Mouse (Mus musculus): ENCODE results near the gene Fcf1.

Gene Fcf1

DNA sequence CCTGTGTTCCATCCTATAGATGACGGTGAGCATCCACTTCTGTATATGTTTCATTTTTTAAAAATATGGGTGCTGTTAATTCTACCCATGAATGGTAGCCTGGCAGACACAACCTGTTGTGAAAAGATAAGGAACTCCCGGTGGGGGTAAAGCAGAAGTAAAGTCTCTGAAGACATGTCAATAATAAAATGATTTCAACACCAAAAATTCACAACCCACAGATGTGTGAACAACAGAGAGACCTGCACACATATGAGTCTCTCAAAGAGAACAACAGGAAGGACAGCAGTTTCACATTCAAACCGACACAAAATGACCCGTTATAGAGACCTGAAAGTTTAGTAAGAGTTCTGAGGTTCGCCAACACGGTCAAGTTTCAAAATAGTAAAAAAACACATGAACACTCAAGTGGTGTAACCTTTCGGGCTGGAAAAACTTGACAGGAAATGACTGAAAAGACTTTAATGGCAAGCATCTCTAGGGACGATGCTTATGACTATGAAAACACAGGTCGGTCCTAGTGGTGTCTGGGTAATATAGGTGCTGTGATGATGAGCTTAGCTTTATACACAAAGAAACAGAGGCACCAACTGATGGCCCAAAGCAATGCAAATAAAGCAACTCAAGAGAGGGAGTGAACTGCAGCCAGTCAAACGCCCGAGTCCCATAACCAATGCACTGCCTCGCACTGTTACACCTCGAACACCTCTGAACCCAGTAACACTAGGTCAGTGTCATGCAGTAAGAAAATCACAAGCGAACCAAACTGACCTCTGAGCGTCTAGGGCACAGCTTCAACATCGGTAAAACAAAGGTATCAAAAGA is 1.7 kb upstream of the Fcf1 start:
- no peak for DNase-seq (ENCODE audit: low read depth, low spot score)

- DNase-seq (ENCODE audit: low read depth, low spot score): no peak
These were observed 855 bp upstream of the Fcf1 start for GRCm38 (mm10) chr12:84969656-84970427.

- no peak for DNase-seq (ENCODE audit: low read depth, low spot score)
These were observed 8.7 kb downstream of the Fcf1 start for GRCm38 (mm10) chr12:84979264-84979862.

DNA sequence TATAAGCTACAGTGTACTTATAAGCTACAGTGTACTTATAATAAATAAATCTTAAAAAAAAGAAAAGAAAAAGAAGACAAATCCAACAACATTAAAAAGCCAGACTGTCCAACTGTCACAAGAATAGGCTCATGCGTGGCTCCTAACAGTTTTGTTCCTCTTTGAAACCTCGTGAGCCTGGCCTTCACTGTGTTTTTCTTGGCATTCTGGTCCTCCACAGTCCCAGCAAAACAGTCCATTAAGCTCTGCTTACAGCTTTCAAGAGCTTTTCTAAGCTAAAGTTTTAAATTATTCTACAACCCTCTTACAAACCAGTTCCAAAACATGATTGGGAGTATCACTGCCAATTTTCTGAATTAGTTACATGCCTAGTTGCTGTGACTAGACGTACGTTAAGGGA is 18.8 kb downstream of the Fcf1 start:
- DNase-seq (ENCODE audit: low read depth, low spot score): no peak

GRCm38 (mm10) chr12:84995112-84995761 is 24.5 kb downstream of the Fcf1 start:
- no peak for DNase-seq (ENCODE audit: low read depth, low spot score)

DNA sequence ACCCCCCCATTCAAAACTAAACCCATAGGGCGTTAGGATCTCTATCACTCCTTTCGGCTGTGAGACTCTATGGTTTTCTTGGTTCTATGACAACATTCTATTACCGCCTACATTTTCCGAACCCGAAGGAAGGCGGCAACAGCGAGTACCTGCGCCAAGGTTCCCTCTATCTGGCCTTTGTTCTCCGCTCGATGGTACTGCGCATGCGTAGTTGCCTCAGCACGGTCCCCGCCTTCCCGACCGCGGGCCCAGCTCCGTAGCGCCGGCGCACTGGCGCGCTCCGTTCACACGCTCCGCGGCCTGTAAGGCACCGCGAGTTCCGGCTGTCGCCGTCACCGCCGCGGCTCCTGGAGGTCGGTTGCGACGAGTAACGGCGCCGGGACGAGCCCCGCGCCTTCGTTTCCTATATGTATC is 25.4 kb downstream of the Fcf1 start, which contains the start of gene Ylpm1:
Gene Ylpm1 (plus strand): TSS at position 239 of the 414 bp plus-strand sequence.
- peak; percentile 98 for DNase-seq (ENCODE audit: low read depth, low spot score)

- peak; percentile 18 for DNase-seq (ENCODE audit: low read depth, low spot score)
These were observed 26.1 kb downstream of the Fcf1 start for GRCm38 (mm10) chr12:84996501-84997398.

DNA sequence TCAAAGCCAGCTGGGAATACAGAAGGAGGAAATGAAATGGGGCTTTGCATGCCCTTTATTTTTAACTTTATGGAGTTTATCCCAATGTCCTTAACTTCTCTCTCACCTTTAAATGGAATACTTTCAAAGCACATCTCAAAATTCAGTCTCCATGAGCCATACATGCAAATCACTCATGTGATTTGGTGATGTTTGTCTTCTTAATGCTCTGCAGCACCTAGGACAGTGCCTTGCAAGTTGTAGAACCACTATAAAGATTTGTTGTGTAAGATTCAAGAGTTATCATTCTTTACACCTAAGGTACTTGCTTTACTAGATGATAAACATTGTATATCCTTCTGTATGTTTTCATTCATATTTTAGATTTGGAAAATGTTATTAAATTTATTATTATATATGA is 28.4 kb downstream of the Fcf1 start:
- DNase-seq (ENCODE audit: low read depth, low spot score): no peak

DNA sequence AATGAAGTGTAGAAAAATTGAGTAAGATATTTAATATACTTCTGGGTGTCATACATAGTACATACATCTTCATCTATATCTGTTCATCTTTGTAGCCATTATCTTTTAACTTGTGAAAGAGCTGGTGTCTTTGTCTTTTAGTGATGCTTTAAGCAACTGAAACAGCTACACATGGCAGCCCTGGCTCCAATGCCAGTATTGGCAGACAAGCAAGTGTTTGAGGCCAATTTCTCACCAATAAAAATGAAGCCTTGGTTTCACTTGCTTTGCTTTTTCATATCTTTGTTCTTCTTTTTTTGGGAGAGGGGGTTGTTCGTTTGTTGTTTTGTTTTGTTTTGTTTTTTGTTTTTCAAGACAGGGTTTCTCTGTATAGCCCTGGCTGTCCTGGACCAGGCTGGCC is 35.5 kb downstream of the Fcf1 start:
- no peak for DNase-seq (ENCODE audit: low read depth, low spot score)

- no peak for DNase-seq (ENCODE audit: low read depth, low spot score)
These were observed 36.3 kb downstream of the Fcf1 start for GRCm38 (mm10) chr12:85007021-85007420.

DNA sequence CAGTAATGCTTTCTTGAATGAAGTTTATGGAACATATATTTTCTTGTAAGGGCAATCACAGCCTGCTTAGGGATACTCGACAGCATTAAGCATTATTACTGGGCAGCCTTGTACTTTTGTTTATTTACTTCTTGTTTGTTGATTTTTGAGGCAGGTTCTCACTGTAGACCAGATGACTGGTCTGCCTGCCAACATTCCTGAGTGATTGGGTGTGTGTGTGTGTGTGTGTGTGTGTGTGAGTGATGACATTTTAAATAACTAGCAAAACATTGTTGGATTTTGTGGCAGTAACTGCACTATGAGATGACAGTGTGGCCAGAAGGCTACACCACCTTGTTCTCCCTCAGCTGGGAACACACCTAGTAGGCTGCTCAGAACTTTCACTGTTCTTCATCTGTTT is 39.1 kb downstream of the Fcf1 start:
- DNase-seq (ENCODE audit: low read depth, low spot score): no peak

- no peak for DNase-seq (ENCODE audit: low read depth, low spot score)
These were observed 39.8 kb downstream of the Fcf1 start for GRCm38 (mm10) chr12:85010541-85010940.

- no peak for DNase-seq (ENCODE audit: low read depth, low spot score)
These were observed 41.5 kb downstream of the Fcf1 start for GRCm38 (mm10) chr12:85012185-85012584.

GRCm38 (mm10) chr12:85022071-85022470 is 51.4 kb downstream of the Fcf1 start:
- DNase-seq (ENCODE audit: low read depth, low spot score): no peak

DNA sequence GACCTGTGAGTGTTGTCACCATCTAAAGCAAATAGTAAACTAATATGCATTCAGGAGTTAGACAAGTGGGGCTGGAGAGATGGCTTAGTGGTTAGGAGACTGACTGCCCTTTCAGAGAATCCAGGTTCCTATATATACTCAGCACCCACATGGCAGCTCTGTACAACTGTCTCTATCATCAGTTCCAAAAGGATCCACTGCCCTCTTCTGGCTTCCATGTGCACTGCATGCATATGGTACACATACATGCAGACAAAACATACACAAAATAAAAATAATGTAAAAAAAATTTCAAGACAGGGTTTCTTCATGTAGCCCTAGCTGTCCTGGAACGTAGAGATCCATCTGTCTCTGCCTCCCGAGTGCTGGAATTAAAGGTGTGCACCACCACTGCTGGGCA is 62.0 kb downstream of the Fcf1 start:
- DNase-seq (ENCODE audit: low read depth, low spot score): no peak
